17 mouse cellular contexts compared by ENCODE assay signal in genomic region chr5:75403531-75403930, GRCm38 (mm10).
"Had no signal": no experiment of that assay in that cellular context is flagged by ENCODE, and none has a peak within 500 bp of the region (broad histone marks: within the 10 kb centered on the region; RNA-seq: fewer than 3 reads in every experiment).

No protein-coding gene starts in this region.

- H3K4me3 ChIP-seq: midbrain, embryonic 10.5 days; midbrain, embryonic 12.5 days; myocyte; neural tube, embryonic 13.5 days; neural tube, embryonic 15.5 days had no signal

- H3K27ac ChIP-seq: midbrain, embryonic 10.5 days; midbrain, embryonic 12.5 days; neural tube, embryonic 13.5 days had no signal

- H3K4me2 ChIP-seq: lung, embryonic 14.5 days; midbrain, embryonic 12.5 days; neural tube, embryonic 13.5 days; neural tube, embryonic 15.5 days had no signal

- H3K36me3 ChIP-seq: midbrain, embryonic 10.5 days; midbrain, embryonic 12.5 days; neural tube, embryonic 13.5 days; neural tube, embryonic 15.5 days had no signal

- H3K9me3 ChIP-seq: midbrain, embryonic 10.5 days; midbrain, embryonic 12.5 days; neural tube, embryonic 13.5 days; neural tube, embryonic 15.5 days had no signal

- H3K27me3 ChIP-seq: neural tube, embryonic 13.5 days; neural tube, embryonic 15.5 days had no signal

- DNase-seq: lung, postnatal 4 days; midbrain, embryonic 14.5 days; retina, postnatal 1 day; right cerebral cortex, adult 18-20 months; right cerebral cortex, postnatal 25 days; right cerebral cortex, postnatal 4 days; spleen, adult 18-20 months; thymus, adult 2 months; thymus, postnatal 25 days; thymus, postnatal 4 days had no signal

- H3K9ac ChIP-seq: lung, embryonic 14.5 days; midbrain, embryonic 12.5 days; neural tube, embryonic 13.5 days; neural tube, embryonic 15.5 days had no signal

- ATAC-seq: midbrain, embryonic 16.5 days had no signal
